In the genomic region with DNA sequence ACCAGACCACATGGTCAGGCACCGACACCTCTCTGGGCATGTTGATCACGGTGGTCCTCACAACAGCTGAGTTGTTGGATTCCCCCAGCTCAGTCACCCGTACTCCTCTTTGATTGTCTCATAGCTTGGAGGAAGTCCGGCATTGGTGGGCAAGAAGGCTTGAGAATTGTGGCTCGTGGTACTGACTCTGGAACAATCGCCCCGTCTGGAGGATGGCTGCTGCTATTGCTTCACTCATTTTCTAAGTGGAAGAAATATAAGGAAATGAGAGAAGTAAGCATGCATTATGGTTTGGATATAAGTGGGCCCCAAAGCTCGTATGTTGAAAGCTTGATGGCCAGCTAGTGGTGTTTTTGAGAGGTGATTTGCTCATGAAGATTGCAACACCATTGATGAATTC, we compare ENCODE assay signal across 8 mouse cellular contexts. TPM values are rescaled to one million over a fixed set of nuclear protein-coding genes. Genes with fewer than 3 reads are reported as not detected.
DNase-seq lines count a peak whose midpoint lies in the region; TF ChIP-seq lines count a peak whose summit lies in the region.
"Not testable (repeated sequence)": the region's sequence is repeated elsewhere in the genome, so short reads cannot be mapped to it uniquely, and the experiment has no call there.

No protein-coding gene starts in this region.

- intact Hi-C loops in gastrocnemius, postnatal 14 days (cut with DNase I; ENCODE audit: low total_unique reads): loop anchor here (10.0 kb wide), 2 partner anchors 98 to 158 kb away; no protein-coding TSS in a partner anchor
- intact Hi-C loops in heart, postnatal 36 days (cut with DNase I): loop anchor here (1.0 kb wide), 1 partner anchor 98 kb away; no protein-coding TSS in a partner anchor
- intact Hi-C loops in left cerebral cortex, adult 2 months (cut with DNase I): loop anchor here (5.0 kb wide), 1 partner anchor 161 kb away; no protein-coding TSS in a partner anchor

- peak; percentile 46 for TF ChIP-seq CTCF in left cerebral cortex, adult 2 months (IDR thresholded peaks at IDR 0.05)

- not testable (repeated sequence) for H3K4me3 ChIP-seq in left cerebral cortex, adult 2 months

- not testable (repeated sequence) for H3K27ac ChIP-seq in left cerebral cortex, adult 2 months

- DNase-seq in adrenal gland, postnatal 36 days: peak; percentile 16
- peak; percentile 10 for DNase-seq in gastrocnemius, postnatal 14 days
- DNase-seq in heart, postnatal 36 days: peak; percentile 16 to 22
- peak; percentile 54 for DNase-seq in kidney, postnatal 10 days
- DNase-seq in layer of hippocampus, adult 9-10 months (ENCODE audit: low spot score): peak; percentile 17
- peak in 1 of 2 experiments; percentile 14 for DNase-seq in left cerebral cortex, adult 2 months (ENCODE audit: extremely low spot score in 1 of 2, low spot score in 2 of 2)
- DNase-seq in lung, postnatal 36 days: peak; percentile 32
- peak; percentile 14 for DNase-seq in thymus, postnatal 14 days

RNA-seq across cellular contexts. Expression of gene Morc2a, which starts 15.7 kb away (rescaled TPM):
- total RNA-seq in adrenal gland, postnatal 36 days (2021): 10 to 100 TPM; 42.9 to 48.4 TPM
- 10 to 100 TPM; 17.4 to 17.5 TPM for total RNA-seq in gastrocnemius, postnatal 14 days (2021)
- total RNA-seq in heart, postnatal 36 days (2021): 10 to 100 TPM; 18.7 to 22.0 TPM
- 10 to 100 TPM; 39.0 to 49.6 TPM for total RNA-seq in left cerebral cortex, adult 2 months (2021)
